Mouse (Mus musculus) liver, embryonic 11.5 days (tissue): Measurements from ENCODE around the gene Dennd1c. TPM values are rescaled to one million over a fixed set of nuclear protein-coding genes. Genes with fewer than 3 reads are reported as not detected.
"Not testable (repeated sequence)": the region's sequence is repeated elsewhere in the genome, so short reads cannot be mapped to it uniquely, and the experiment has no call there.

Experiments used
- ATAC-seq: fragments of 200-750 bp; cut with Nextera tagmentation; replicated peaks from 2 replicates; pipeline ENCODE4 v1.8.0; 2017; ENCODE audit warnings: moderate number of reproducible peaks, mild to moderate bottlenecking, moderate TSS enrichment, moderate library complexity; ENCODE audit not compliant: low FRiP score
- DNase-seq: peaks from one replicate; pipeline ENCODE4 v3.0.0-alpha.2; 2017; ENCODE audit warnings: low spot score
- H3K27ac ChIP-seq: fragments of 300-500 bp; sonication (generic); 2 replicates; pipeline ENCODE4 v1.5.1; 2014; ENCODE audit warnings: mild to moderate bottlenecking, low read depth, low read length, control low read depth
- H3K27me3 ChIP-seq: fragments of 300-500 bp; sonication (generic); replicated peaks from 2 replicates; pipeline ENCODE4 v1.6.1; 2014; ENCODE audit warnings: low read length, mixed read lengths; ENCODE audit not compliant: control insufficient read depth, insufficient read depth
- H3K36me3 ChIP-seq: fragments of 300-500 bp; sonication (generic); 2 replicates; pipeline ENCODE4 v1.6.1; 2014; ENCODE audit warnings: mild to moderate bottlenecking, low read length, moderate library complexity, mixed read lengths; ENCODE audit not compliant: control insufficient read depth, insufficient read depth
- H3K4me1 ChIP-seq: fragments of 300-500 bp; sonication (generic); replicated peaks from 2 replicates; pipeline ENCODE4 v1.6.1; 2014; ENCODE audit warnings: low read length, mixed read lengths; ENCODE audit not compliant: control insufficient read depth, insufficient read depth
- H3K4me2 ChIP-seq: fragments of 300-500 bp; sonication (generic); 2 replicates; pipeline ENCODE4 v1.6.1; 2014; ENCODE audit warnings: mild to moderate bottlenecking, control low read depth, moderate library complexity
- H3K4me3 ChIP-seq: fragments of 300-500 bp; sonication (generic); 2 replicates; pipeline ENCODE4 v1.5.1; 2014; ENCODE audit warnings: low read depth, low read length, control low read depth
- H3K9ac ChIP-seq: fragments of 300-500 bp; sonication (generic); 2 replicates; pipeline ENCODE4 v1.6.1; 2014; ENCODE audit warnings: low read depth, low read length, control low read depth
- H3K9me3 ChIP-seq: fragments of 300-500 bp; sonication (generic); 2 replicates; pipeline ENCODE4 v1.6.1; 2016; ENCODE audit warnings: low read length, inconsistent platforms, mixed read lengths; ENCODE audit not compliant: control insufficient read depth
- WGBS: fragments of 180-500 bp; shearing (Covaris S2); extraction: QIAGEN DNeasy Blood & Tissue Kit; methylation state at CpG from one replicate; pipeline ENCODE4 v1.1.7; 2014; 5-methylcytosine and 5-hydroxymethylcytosine counted together
- polyA plus RNA-seq: library from polyadenylated mRNA; unstranded; fragments of >200 nt; fragmentation: Nextera tagmentation; extraction: Ambion mirVana; gene quantifications from 2 replicates; pipeline ENCODE4 v1.2.1, GENCODE M21; 2014

The Dennd1c gene
- polyA plus RNA-seq, 1 experiment from 2014 or later, result 2.1 TPM

GRCm38 (mm10) chr17:57051679-57052078 lies 26.6 kb downstream of the Dennd1c start:
- not testable (repeated sequence) for DNase-seq, H3K4me2 ChIP-seq, H3K27ac ChIP-seq, ATAC-seq, H3K9ac ChIP-seq, H3K27me3 ChIP-seq, H3K4me1 ChIP-seq, H3K36me3 ChIP-seq, H3K4me3 ChIP-seq, H3K9me3 ChIP-seq
- 60% methylated on average over 4 of the region's 4 CpGs for WGBS

- H3K9me3 ChIP-seq, result no peaks in the 10 kb centered on the region
- WGBS, result 88% methylated on average over 3 of the region's 3 CpGs
- ATAC-seq, result no peak
- 0 out of 2 replicates have a peak, but pooled peaks cover 4% of the 10 kb centered on the region for H3K36me3 ChIP-seq
- no peak for DNase-seq
- no peak overlapping the region for H3K4me3 ChIP-seq
- no peaks in the 10 kb centered on the region for H3K4me1 ChIP-seq
- H3K9ac ChIP-seq, result no peak overlapping the region
- no peaks in the 10 kb centered on the region for H3K27me3 ChIP-seq
- H3K4me2 ChIP-seq, result no peak overlapping the region
- H3K27ac ChIP-seq, result no peak overlapping the region
These were observed 29.5 kb downstream of the Dennd1c start for GRCm38 (mm10) chr17:57048816-57049215.

DNA sequence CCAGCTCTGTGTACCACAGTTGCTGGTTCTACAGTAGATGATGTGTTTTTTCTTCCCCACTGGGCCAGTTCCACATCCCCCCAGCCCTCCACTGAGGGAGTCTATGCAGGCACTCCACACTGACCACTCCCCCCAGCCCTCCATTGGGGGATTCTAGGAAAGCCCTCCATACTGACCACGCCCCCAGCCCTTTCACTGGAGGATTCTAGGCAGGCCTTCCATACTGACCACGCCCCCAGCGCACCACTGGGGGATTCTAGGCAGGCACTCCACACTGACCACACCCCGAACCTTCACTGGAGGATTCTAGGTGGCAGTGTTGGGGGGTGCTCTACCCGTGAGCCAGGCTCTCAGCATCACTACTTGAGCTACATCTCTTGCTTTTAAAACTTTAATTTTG lies 30.9 kb downstream of the Dennd1c start:
- Histone ChIP-seq H3K4me3 (no peak overlapping the region), H3K9ac (no peak overlapping the region), H3K4me1 (no peaks in the 10 kb centered on the region), H3K9me3 (no peaks in the 10 kb centered on the region), H3K27me3 (no peaks in the 10 kb centered on the region), H3K27ac (no peak overlapping the region), H3K4me2 (no peak overlapping the region), H3K36me3 (0 out of 2 replicates have a peak, but pooled peaks cover 1% of the 10 kb centered on the region)
- WGBS, result 30% methylated on average over 5 of the region's 5 CpGs
- DNase-seq (no peak), ATAC-seq (peak; percentile 21; the same call in 1 of the 2 replicates)

DNA sequence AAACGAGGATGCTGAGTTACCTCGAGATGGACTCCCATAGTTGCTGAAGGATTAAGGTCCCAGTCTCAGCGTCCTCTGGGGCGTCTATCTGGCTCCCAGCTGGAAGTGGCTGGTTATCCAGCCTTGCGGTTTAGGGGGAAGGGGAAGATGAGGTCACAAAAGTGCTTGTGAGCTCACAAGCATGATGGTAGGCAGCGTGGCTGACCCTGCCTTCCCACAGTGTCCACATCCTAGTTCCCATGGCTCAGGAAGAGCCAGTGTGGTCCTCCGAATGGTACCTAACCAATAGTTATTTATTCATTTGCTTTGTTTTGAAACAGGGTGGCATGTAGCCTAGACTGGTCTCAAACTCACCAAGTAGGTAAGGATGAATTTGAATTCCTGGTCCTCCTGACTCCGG lies 36.8 kb downstream of the Dennd1c start, which contains the start of gene Slc25a41:
Gene Slc25a41 (minus strand): TSS at position 101 of the 400 bp plus-strand sequence.
- WGBS, result 59% methylated on average over 8 of the region's 8 CpGs
- H3K9ac ChIP-seq, result no peak within 1 kb of the TSS
- no peaks in the 10 kb centered on the region for H3K9me3 ChIP-seq
- ATAC-seq (no peak), DNase-seq (no peak)
- H3K27ac ChIP-seq, result no peak within 1 kb of the TSS
- no peaks in the 10 kb centered on the region for H3K36me3 ChIP-seq
- no peaks in the 10 kb centered on the region; the same call in 1 of the 2 replicates for H3K27me3 ChIP-seq
- H3K4me1 ChIP-seq, result no peaks in the 10 kb centered on the region
- no peak within 1 kb of the TSS for H3K4me2 ChIP-seq
- no peak within 1 kb of the TSS for H3K4me3 ChIP-seq

- H3K9ac ChIP-seq, result no peak overlapping the region
- H3K9me3 ChIP-seq, result no peaks in the 10 kb centered on the region
- DNase-seq, result no peak
- H3K4me2 ChIP-seq, result no peak overlapping the region
- WGBS, result 37% methylated on average over 8 of the region's 8 CpGs
- H3K36me3 ChIP-seq, result no peaks in the 10 kb centered on the region
- no peak overlapping the region for H3K4me3 ChIP-seq
- H3K27ac ChIP-seq, result no peak overlapping the region
- H3K27me3 ChIP-seq, result no peaks in the 10 kb centered on the region; the same call in 1 of the 2 replicates
- no peak for ATAC-seq
- no peaks in the 10 kb centered on the region for H3K4me1 ChIP-seq
These were observed 39.3 kb downstream of the Dennd1c start for GRCm38 (mm10) chr17:57038978-57039377.

DNA sequence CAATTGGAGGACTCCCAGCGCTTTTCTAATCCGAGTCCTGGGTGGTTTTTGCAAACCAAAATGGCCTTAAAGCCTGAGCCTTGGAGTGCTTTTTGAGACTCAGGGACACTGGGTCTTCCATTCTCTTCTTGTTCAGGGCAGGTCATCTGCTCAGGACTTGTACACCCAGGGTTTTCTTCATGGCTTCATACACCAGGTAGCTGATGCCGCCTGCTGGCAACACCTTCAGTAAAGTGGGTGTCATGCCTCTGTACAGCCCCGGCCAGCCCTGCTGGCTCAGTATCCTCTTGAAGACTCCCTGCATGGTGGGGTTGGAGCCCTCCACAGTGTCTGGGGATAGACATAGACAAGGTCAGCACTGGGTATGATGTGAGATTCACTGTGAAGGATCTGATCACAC lies 45.5 kb downstream of the Dennd1c start:
- Histone ChIP-seq H3K9me3 (no peaks in the 10 kb centered on the region), H3K27ac (no peak overlapping the region), H3K4me2 (peak overlapping the region; percentile 78), H3K4me1 (peaks cover 14% of the 10 kb centered on the region), H3K36me3 (peaks cover 11% of the 10 kb centered on the region), H3K4me3 (no peak overlapping the region), H3K9ac (no peak overlapping the region; the same call in 1 of the 2 replicates), H3K27me3 (no peaks in the 10 kb centered on the region; the same call in 1 of the 2 replicates)
- DNase-seq (no peak), ATAC-seq (no peak)
- WGBS, result 85% methylated on average over 4 of the region's 4 CpGs

DNA sequence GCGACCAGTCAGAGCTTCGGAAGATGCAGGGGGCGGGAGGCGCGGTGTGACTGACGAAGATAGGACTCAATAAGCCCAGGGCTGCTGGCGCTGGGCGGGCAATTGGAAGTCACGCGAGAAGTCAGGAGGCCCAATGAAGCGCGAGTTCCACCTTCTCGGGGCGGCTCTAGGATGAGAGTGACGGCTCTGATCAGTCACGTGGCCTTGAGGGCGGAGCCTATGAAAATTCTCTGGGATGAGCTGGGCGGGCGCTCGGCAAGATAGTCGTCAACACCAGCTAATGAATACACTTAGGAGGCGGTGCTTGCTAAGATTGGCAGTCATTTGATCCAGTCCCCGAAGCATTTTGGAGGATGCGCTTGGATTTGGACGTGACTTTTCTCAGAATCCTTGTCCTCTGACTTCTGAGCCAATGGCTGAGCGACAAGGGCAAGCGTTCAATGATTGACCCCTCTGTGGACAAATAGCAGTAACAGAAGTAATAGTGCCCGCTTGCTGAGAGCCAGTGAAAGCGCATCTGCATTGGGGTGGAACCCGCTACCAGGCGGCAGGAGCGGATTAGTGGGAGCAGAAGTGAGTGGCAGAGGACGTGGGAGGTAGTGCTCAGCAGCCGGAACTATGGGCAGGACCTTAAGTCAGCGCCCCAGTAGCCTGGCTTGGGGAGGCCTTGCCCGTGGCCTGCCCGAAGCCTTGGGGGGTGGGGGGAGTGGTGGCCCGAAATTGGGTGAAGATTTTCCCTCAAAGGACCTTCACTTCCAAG lies 46.5 kb downstream of the Dennd1c start:
- peak; percentile 96 for DNase-seq
- Histone ChIP-seq H3K27me3 (no peaks in the 10 kb centered on the region), H3K4me2 (peak overlapping the region; percentile 78), H3K9ac (peak overlapping the region; percentile 70), H3K4me3 (peak overlapping the region; percentile 99), H3K36me3 (peaks cover 19% of the 10 kb centered on the region), H3K4me1 (peaks cover 21% of the 10 kb centered on the region), H3K27ac (peak overlapping the region; percentile 98), H3K9me3 (no peaks in the 10 kb centered on the region)
- peak; percentile 91 for ATAC-seq
- WGBS, result under 1% methylated on average over 38 of the region's 38 CpGs

GRCm38 (mm10) chr17:57030931-57031660 lies 47.2 kb downstream of the Dennd1c start, which contains the start of gene Khsrp:
Gene Khsrp (minus strand): TSS chr17:57031522.
- Histone ChIP-seq H3K4me3 (peak within 1 kb of the TSS; percentile 99), H3K9ac (peak within 1 kb of the TSS; percentile 100), H3K4me2 (peak within 1 kb of the TSS; percentile 96), H3K4me1 (peaks cover 21% of the 10 kb centered on the region), H3K27me3 (no peaks in the 10 kb centered on the region), H3K9me3 (no peaks in the 10 kb centered on the region), H3K36me3 (peaks cover 26% of the 10 kb centered on the region), H3K27ac (peak within 1 kb of the TSS; percentile 98)
- ATAC-seq (no peak), DNase-seq (peak; percentile 64)
- under 1% methylated on average over 93 of the region's 99 CpGs for WGBS
